Mouse (Mus musculus): ENCODE data around the gene Tc2n.

DNA sequence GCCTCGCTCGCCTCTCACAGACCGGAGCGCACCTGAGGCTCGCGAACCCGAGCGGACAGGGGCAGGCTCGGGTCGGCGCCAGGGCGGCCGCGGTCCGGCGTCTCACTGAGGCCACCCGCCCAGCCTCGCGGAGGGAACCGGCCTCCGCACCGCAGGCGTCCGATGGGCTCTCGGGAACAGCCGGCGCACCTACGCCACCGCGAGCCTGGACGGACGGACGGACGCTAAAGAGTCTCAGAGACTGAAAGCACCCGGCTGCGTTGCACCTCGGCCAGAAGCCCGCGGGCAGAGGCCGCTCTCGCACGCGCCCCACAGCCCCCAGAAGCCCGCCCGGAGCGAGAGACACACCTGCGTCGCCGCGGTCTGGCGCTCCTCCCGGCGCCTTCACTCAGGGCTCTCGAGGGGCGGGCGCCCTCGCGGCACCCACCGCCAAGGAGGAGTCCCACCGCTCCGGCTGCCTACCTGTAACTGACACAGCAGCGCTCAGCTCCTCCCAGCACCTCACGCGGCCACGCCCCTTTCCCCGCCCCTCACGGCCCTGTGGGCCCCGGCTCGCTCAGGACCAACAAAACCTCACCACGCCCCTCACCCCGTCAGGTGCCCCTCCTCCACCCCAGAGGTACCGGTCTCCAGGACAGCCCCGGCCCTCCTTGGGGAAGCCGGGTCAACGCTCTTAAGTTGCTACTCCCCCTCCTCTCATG, at the start of gene Tc2n:
- no peak for TF ChIP-seq CTCF (IDR thresholded peaks at IDR 0.05; ENCODE audit: borderline replicate concordance, control insufficient read depth, extremely low read depth, insufficient read depth, low read length, poor library complexity)
- no peak for TF ChIP-seq POLR2A (IDR thresholded peaks at IDR 0.05; ENCODE audit: control insufficient read depth, extremely low read depth, insufficient read depth, low read length, poor library complexity)

Measured in thymus, adult 2 months (tissue).